Mouse (Mus musculus) spleen, postnatal 0 days (tissue): ENCODE data around the gene Lmntd1. TPM values are rescaled to one million over a fixed set of nuclear protein-coding genes. Genes with fewer than 3 reads are reported as not detected.

Experiments
- polyA plus RNA-seq: library from polyadenylated mRNA; unstranded; fragments of >200 nt; fragmentation: Nextera tagmentation; extraction: Ambion mirVana; gene quantifications from 2 replicates; pipeline ENCODE4 v1.2.1, GENCODE M21; 2015

Gene Lmntd1
- 5.0 and 6.1 TPM in 2 replicates for polyA plus RNA-seq

GRCm38 (mm10) chr6:145614219-145614618 lies at the start of gene Lmntd1:
Gene Lmntd1 (minus strand): TSS chr6:145614319.

GRCm38 (mm10) chr6:145615666-145616210 lies 1.6 kb upstream of the Lmntd1 start, which contains the start of gene Tuba3b:
Gene Tuba3b (plus strand): TSS chr6:145615757.

Other genes with a start within 250 kb of the Lmntd1 start
- not detected in 2 replicates for gene Tuba3b, start 1.4 kb upstream of the Lmntd1 start, polyA plus RNA-seq
- gene Rassf8, start 132.4 kb upstream of the Lmntd1 start, polyA plus RNA-seq, result 4.6 and 6.9 TPM in 2 replicates